Mouse (Mus musculus) C3H10T1/2 (cell line): ENCODE measurements around the gene Gm49393. TPM values are rescaled to one million over a fixed set of nuclear protein-coding genes. Genes with fewer than 3 reads are reported as not detected.

ENCODE experiments used
- polyA plus RNA-seq, 2 experiments: library from polyadenylated mRNA; unstranded; fragments of >200 nt; fragmentation: generic; extraction: Trizol; gene quantifications; one replicate each; pipeline ENCODE4 v1.2.1; 2012; ENCODE audit warnings: missing spikeins in 2 of 2

The Gm49393 gene
- polyA plus RNA-seq = not detected

DNA sequence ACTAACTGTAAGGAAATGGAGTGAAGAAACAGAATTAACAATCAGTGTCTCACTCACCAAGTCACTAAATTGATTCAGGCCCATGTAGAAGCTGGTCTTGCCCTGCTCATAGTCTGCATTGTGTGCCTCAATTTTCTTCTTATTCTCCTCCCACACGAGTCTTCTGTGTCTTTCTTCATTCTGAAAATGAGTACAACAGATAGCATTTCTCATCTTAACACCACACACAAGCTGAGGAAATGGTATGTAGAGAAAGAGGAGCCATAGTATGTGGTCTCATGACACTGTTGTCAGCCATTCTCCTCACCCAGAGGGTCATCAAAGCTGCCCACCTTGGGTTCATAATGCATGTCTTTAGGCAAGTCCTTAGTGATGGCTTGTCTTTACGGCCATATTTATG lies at the start of gene Gm49393:
Gene Gm49393 (minus strand): TSS at position 101 of the 400 bp plus-strand sequence.

DNA sequence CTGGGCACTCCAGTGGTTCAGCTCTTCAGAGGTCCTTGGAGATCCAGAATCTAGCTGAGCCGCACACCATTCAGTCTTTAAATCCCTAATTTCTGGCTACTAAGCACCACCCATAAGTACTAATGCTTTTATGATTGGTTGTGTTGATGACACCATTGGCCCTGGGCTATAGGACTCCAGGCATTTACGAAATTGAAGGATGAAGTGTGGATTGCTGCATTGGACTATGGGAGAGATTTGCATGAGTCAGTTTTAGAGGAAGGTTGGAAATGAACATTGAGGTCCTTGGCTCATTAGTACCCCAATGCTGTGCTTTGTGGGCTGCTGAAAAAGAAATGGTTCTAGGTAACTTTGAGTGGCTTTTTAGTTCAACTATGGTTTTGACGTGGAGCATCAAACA lies 6.5 kb upstream of the Gm49393 start, which contains the start of gene Tpbpa:
Gene Tpbpa (minus strand): TSS at position 101 of the 400 bp plus-strand sequence.

DNA sequence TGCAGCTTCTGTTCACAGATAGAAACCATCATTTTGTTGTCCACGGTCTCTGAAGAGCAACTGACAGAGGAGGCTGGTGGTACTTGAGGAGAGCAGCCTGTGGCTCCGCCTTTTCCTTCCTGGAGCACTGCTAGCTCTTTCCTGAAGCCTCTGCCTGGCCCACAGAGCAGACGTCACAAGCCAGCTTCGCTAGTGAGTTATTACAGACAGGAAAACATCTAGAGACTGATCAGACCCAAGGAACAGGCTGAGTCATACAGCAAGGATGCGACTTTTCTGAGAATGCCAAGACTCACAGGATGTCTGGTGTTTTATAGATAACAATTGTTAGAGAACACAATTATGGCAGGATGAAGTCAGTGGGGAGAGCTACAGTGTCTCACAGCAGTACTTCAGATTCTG lies 1.1 kb upstream of the Gm49393 start, which contains the start of the genes Gm49391 and Ctla2a:
Gene Gm49391 (minus strand): TSS at position 72 of the 402 bp plus-strand sequence.
Gene Ctla2a (minus strand): TSS at position 126 of the 402 bp plus-strand sequence.

DNA sequence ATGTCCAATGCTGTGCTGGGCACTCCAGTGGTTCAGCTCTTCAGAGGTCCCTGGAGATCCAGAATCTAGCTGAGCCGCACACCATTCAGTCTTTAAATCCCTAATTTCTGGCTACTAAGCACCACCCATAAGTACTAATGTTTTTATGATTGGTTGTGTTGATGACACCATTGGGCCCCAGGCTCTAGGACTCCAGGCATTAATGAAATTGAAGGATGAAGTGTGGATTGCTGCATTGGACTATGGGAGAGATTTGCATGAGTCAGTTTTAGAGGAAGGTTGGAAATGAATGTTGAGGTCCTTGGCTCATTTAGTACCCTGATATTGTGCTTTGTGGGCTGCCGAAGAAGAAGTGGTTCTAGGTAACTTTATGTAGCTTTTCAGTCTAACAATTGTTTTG lies 30.6 kb downstream of the Gm49393 start, which contains the start of gene Tpbpb:
Gene Tpbpb (minus strand): TSS at position 101 of the 400 bp plus-strand sequence.

DNA sequence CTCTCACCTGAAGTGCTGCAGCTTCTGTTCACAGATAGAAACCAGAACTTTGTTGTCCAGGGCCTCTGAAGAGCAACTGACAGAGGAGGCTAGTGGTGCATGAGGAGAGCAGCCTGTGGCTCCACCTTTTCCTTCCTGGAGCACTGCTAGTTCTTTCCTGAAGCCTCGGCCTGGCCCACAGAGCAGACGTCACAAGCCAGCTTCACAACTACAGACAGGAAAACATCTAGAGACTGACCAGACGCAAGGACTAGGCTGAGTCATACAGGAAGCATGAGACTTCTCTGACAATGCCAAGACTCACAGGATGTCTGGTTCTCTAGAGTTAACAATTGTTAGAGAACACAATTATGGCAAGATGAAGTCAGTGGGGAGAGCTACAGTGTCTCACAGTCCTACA lies 38.1 kb downstream of the Gm49393 start, which contains the start of gene Ctla2b:
Gene Ctla2b (minus strand): TSS at position 120 of the 400 bp plus-strand sequence.

DNA sequence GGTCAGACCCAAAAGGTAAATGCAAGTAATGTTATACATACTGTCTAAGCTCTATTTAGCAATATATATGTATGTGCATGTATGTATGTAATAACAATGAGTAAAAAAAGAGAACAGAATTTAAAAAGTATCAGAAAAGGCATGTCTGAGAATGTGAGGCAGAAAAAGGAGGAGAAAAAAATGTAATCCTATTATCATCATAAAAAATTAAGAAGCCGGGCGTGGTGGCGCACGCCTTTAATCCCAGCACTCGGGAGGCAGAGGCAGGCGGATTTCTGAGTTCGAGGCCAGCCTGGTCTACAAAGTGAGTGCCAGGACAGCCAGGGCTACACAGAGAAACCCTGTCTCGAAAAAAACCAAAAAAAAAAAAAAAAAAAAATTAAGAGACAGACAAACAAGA lies 38.6 kb downstream of the Gm49393 start, which contains the start of gene Gm49392:
Gene Gm49392 (minus strand): TSS at position 101 of the 400 bp plus-strand sequence.

DNA sequence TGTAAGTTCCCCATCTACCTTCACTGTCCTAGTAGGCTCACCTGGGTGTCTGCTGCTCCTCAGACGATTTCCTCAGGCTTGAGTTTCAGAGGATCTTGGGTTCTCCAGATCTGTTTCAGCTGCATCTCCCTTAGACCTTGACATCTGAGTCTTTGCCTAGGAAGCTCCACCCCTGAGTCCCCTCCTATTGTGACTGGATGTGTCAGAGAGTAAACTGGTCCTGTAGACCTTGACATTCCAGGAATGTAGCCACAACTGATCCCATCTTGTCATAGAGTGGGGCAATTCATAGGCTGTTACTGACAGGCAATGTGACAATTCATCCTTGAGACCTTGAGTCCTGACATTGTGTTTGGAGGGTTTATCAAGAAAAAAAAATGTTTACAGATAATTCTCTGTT lies 71.1 kb downstream of the Gm49393 start, which contains the start of gene 4930486L24Rik:
Gene 4930486L24Rik (minus strand): TSS at position 195 of the 400 bp plus-strand sequence.

Other genes starting within 250 kb of the Gm49393 start
- gene BC051665, start 149.2 kb downstream of the Gm49393 start, polyA plus RNA-seq = not detected
- gene Ctsll3, start 132.7 kb downstream of the Gm49393 start, polyA plus RNA-seq = not detected
- under 1 TPM; 0.09 to 0.21 TPM for gene 4930486L24Rik, start 71.1 kb downstream of the Gm49393 start, polyA plus RNA-seq
- under 1 TPM; 0.06 to 0.08 TPM for gene Gm49392, start 38.7 kb downstream of the Gm49393 start, polyA plus RNA-seq
- gene Ctla2b, start 38.1 kb downstream of the Gm49393 start, polyA plus RNA-seq = under 1 TPM; 0.44 to 0.57 TPM
- not detected for gene Tpbpb, start 30.7 kb downstream of the Gm49393 start, polyA plus RNA-seq
- under 1 TPM; 0.29 to 0.30 TPM for gene Gm49391, start 981 bp upstream of the Gm49393 start, polyA plus RNA-seq
- 1 to 10 TPM in 1 of 2 experiments, under 1 TPM in 1; 0.94 to 1.2 TPM for gene Ctla2a, start 1.0 kb upstream of the Gm49393 start, polyA plus RNA-seq
- not detected for gene Tpbpa, start 6.4 kb upstream of the Gm49393 start, polyA plus RNA-seq
- gene Ctsj, start 70.4 kb upstream of the Gm49393 start, polyA plus RNA-seq = not detected
- not detected for gene Ctsq, start 105.0 kb upstream of the Gm49393 start, polyA plus RNA-seq
- gene Ctsr, start 228.7 kb upstream of the Gm49393 start, polyA plus RNA-seq = not detected